Mouse (Mus musculus) brown adipose tissue, adult 24 weeks (tissue): Measurements from ENCODE around the gene 4930452B06Rik. TPM values are rescaled to one million over a fixed set of nuclear protein-coding genes. Genes with fewer than 3 reads are reported as not detected.
"Not testable (repeated sequence)": the region's sequence is repeated elsewhere in the genome, so short reads cannot be mapped to it uniquely, and the experiment has no call there.

Experiments
- H3K27ac ChIP-seq: fragments of 200-500 bp; replicated peaks from 2 replicates; pipeline ENCODE4 v1.5.1; 2012; ENCODE audit warnings: low read depth, mild to moderate bottlenecking, low read length
- H3K4me1 ChIP-seq: fragments of 200-500 bp; 2 replicates; pipeline ENCODE4 v1.6.1; 2012; ENCODE audit warnings: low read length, mixed read lengths; ENCODE audit not compliant: control insufficient read depth, insufficient read depth, insufficient read length
- H3K4me3 ChIP-seq: fragments of 200-500 bp; 2 replicates; pipeline ENCODE4 v1.5.1; 2012; ENCODE audit warnings: low read depth, mild to moderate bottlenecking, low read length, moderate library complexity; ENCODE audit not compliant: insufficient read depth
- polyA plus RNA-seq: library from polyadenylated mRNA; stranded (reverse); fragments of >200 nt; gene quantifications from 2 replicates; pipeline ENCODE4 v1.2.4, GENCODE M21; 2012; ENCODE audit not compliant: missing spikeins, insufficient read depth, insufficient read length

4930452B06Rik gene
- polyA plus RNA-seq, 1 experiment = not detected

- H3K4me3 ChIP-seq = no peak overlapping the region
- H3K4me1 ChIP-seq = no peaks in the 10 kb centered on the region
- H3K27ac ChIP-seq = no peak overlapping the region
Observed at GRCm38 (mm10) chr14:8610108-8610507, 55.9 kb downstream of the 4930452B06Rik start.

- H3K4me3 ChIP-seq = no peak overlapping the region
- no peak overlapping the region for H3K27ac ChIP-seq
- H3K4me1 ChIP-seq = no peaks in the 10 kb centered on the region
Observed at GRCm38 (mm10) chr14:8608559-8609171, 57.4 kb downstream of the 4930452B06Rik start.

- Histone ChIP-seq H3K27ac (no peak overlapping the region), H3K4me1 (no peaks in the 10 kb centered on the region), H3K4me3 (no peak overlapping the region)
Observed at GRCm38 (mm10) chr14:8604898-8605297, 61.1 kb downstream of the 4930452B06Rik start.

- Histone ChIP-seq H3K4me3 (no peak overlapping the region), H3K27ac (no peak overlapping the region), H3K4me1 (no peaks in the 10 kb centered on the region)
Observed at GRCm38 (mm10) chr14:8585031-8585430, 81.0 kb downstream of the 4930452B06Rik start.

GRCm38 (mm10) chr14:8551006-8551405 lies 115.0 kb downstream of the 4930452B06Rik start:
- H3K27ac ChIP-seq, H3K4me1 ChIP-seq, H3K4me3 ChIP-seq: not testable (repeated sequence)

- Histone ChIP-seq H3K4me3 (no peak overlapping the region), H3K27ac (no peak overlapping the region), H3K4me1 (no peaks in the 10 kb centered on the region)
Observed at GRCm38 (mm10) chr14:8549108-8549507, 116.9 kb downstream of the 4930452B06Rik start.

- no peaks in the 10 kb centered on the region for H3K4me1 ChIP-seq
- H3K4me3 ChIP-seq = no peak overlapping the region
- H3K27ac ChIP-seq = no peak overlapping the region
Observed at GRCm38 (mm10) chr14:8536024-8536423, 130.0 kb downstream of the 4930452B06Rik start.

GRCm38 (mm10) chr14:8525232-8525631 lies 140.8 kb downstream of the 4930452B06Rik start:
- no peak overlapping the region for H3K4me3 ChIP-seq
- H3K27ac ChIP-seq = no peak overlapping the region
- H3K4me1 ChIP-seq = no peaks in the 10 kb centered on the region

- H3K4me1 ChIP-seq = no peaks in the 10 kb centered on the region
- no peak overlapping the region for H3K27ac ChIP-seq
- no peak overlapping the region for H3K4me3 ChIP-seq
Observed at GRCm38 (mm10) chr14:8517681-8518080, 148.4 kb downstream of the 4930452B06Rik start.

GRCm38 (mm10) chr14:8514071-8514470 lies 152.0 kb downstream of the 4930452B06Rik start:
- Histone ChIP-seq H3K27ac (no peak overlapping the region), H3K4me1 (no peaks in the 10 kb centered on the region), H3K4me3 (no peak overlapping the region)

GRCm38 (mm10) chr14:8511276-8511675 lies 154.8 kb downstream of the 4930452B06Rik start:
- H3K4me3 ChIP-seq = no peak overlapping the region
- H3K27ac ChIP-seq = no peak overlapping the region
- no peaks in the 10 kb centered on the region for H3K4me1 ChIP-seq

- Histone ChIP-seq H3K4me1 (no peaks in the 10 kb centered on the region), H3K4me3 (no peak overlapping the region), H3K27ac (no peak overlapping the region)
Observed at GRCm38 (mm10) chr14:8510288-8510959, 155.6 kb downstream of the 4930452B06Rik start.

- H3K4me3 ChIP-seq = no peak overlapping the region
- H3K4me1 ChIP-seq = no peaks in the 10 kb centered on the region
- H3K27ac ChIP-seq = no peak overlapping the region
Observed at GRCm38 (mm10) chr14:8508669-8509068, 157.4 kb downstream of the 4930452B06Rik start.

- Histone ChIP-seq H3K4me1 (no peaks in the 10 kb centered on the region), H3K27ac (no peak overlapping the region), H3K4me3 (no peak overlapping the region)
Observed at GRCm38 (mm10) chr14:8504206-8504605, 161.8 kb downstream of the 4930452B06Rik start.

- H3K4me1 ChIP-seq = no peaks in the 10 kb centered on the region
- no peak overlapping the region for H3K27ac ChIP-seq
- no peak overlapping the region for H3K4me3 ChIP-seq
Observed at GRCm38 (mm10) chr14:8503345-8503744, 162.7 kb downstream of the 4930452B06Rik start.

GRCm38 (mm10) chr14:8502496-8502895 lies 163.5 kb downstream of the 4930452B06Rik start:
- Histone ChIP-seq H3K4me3 (no peak overlapping the region), H3K27ac (no peak overlapping the region), H3K4me1 (no peaks in the 10 kb centered on the region)
